Mouse (Mus musculus) embryonic facial prominence, embryonic 11.5 days (tissue): ENCODE data around the gene Sec22a. TPM values are rescaled to one million over a fixed set of nuclear protein-coding genes. Genes with fewer than 3 reads are reported as not detected.

Experiments used
- ATAC-seq: fragments of 200-750 bp; cut with Nextera tagmentation; replicated peaks from 2 replicates; pipeline ENCODE4 v1.8.0; 2017; ENCODE audit warnings: low read depth; ENCODE audit not compliant: insufficient number of reproducible peaks, low FRiP score, low TSS enrichment
- DNase-seq: peaks from one replicate; pipeline ENCODE4 v3.0.0-alpha.2; 2015; ENCODE audit warnings: low spot score
- H3K27ac ChIP-seq: fragments of 300-500 bp; sonication (generic); replicated peaks from 2 replicates; pipeline ENCODE4 v1.5.1; 2014; ENCODE audit warnings: mild to moderate bottlenecking, low read depth, low read length, control low read depth
- H3K27me3 ChIP-seq: fragments of 300-500 bp; sonication (generic); 2 replicates; pipeline ENCODE4 v1.6.1; 2014; ENCODE audit warnings: mild to moderate bottlenecking, low read length, moderate library complexity, mixed read lengths; ENCODE audit not compliant: control insufficient read depth, insufficient read depth
- H3K36me3 ChIP-seq: fragments of 300-500 bp; sonication (generic); replicated peaks from 2 replicates; pipeline ENCODE4 v1.6.1; 2014; ENCODE audit warnings: low read depth, mild to moderate bottlenecking, low read length, moderate library complexity, mixed read lengths; ENCODE audit not compliant: control insufficient read depth, insufficient read depth
- H3K4me1 ChIP-seq: fragments of 300-500 bp; sonication (generic); 2 replicates; pipeline ENCODE4 v1.6.1; 2014; ENCODE audit warnings: low read length, mixed read lengths; ENCODE audit not compliant: control insufficient read depth, insufficient read depth
- H3K4me2 ChIP-seq: fragments of 300-500 bp; sonication (generic); 2 replicates; pipeline ENCODE4 v1.6.1; 2014; ENCODE audit warnings: low read depth, mild to moderate bottlenecking, control low read depth, low read length, moderate library complexity
- H3K4me3 ChIP-seq: fragments of 300-500 bp; sonication (generic); 2 replicates; pipeline ENCODE4 v1.5.1; 2014; ENCODE audit warnings: low read depth, low read length, control low read depth
- H3K9ac ChIP-seq: fragments of 300-500 bp; sonication (generic); replicated peaks from 2 replicates; pipeline ENCODE4 v1.6.1; 2014; ENCODE audit warnings: mild to moderate bottlenecking, control low read depth, low read length
- H3K9me3 ChIP-seq: fragments of 300-500 bp; sonication (generic); replicated peaks from 2 replicates; pipeline ENCODE4 v1.6.1; 2016; ENCODE audit warnings: mild to moderate bottlenecking, low read length, inconsistent platforms, mixed read lengths; ENCODE audit not compliant: control insufficient read depth
- WGBS: fragments of 180-500 bp; shearing (Covaris S2); extraction: QIAGEN DNeasy Blood & Tissue Kit; methylation state at CpG from one replicate; pipeline ENCODE4 v1.1.7; 2014; 5-methylcytosine and 5-hydroxymethylcytosine counted together
- polyA plus RNA-seq: library from polyadenylated mRNA; unstranded; fragments of >200 nt; fragmentation: Nextera tagmentation; extraction: Ambion mirVana; gene quantifications from 2 replicates; pipeline ENCODE4 v1.2.1, GENCODE M21; 2014

Sec22a gene
- polyA plus RNA-seq, 1 experiment from 2014 or later: 36.8 TPM

GRCm38 (mm10) chr16:35385654-35386053 lies 21.9 kb upstream of the Sec22a start:
- H3K4me2 ChIP-seq: no peak overlapping the region
- H3K27me3 ChIP-seq: no peaks in the 10 kb centered on the region
- no peak overlapping the region for H3K9ac ChIP-seq
- DNase-seq (no peak), ATAC-seq (no peak)
- H3K27ac ChIP-seq: no peak overlapping the region
- H3K9me3 ChIP-seq: no peaks in the 10 kb centered on the region
- H3K4me1 ChIP-seq: no peaks in the 10 kb centered on the region
- WGBS: 86% methylated on average over 3 of the region's 3 CpGs
- no peaks in the 10 kb centered on the region for H3K36me3 ChIP-seq
- no peak overlapping the region for H3K4me3 ChIP-seq

GRCm38 (mm10) chr16:35380048-35380447 lies 16.3 kb upstream of the Sec22a start:
- H3K36me3 ChIP-seq: no peaks in the 10 kb centered on the region
- WGBS: 83% methylated on average over 9 of the region's 9 CpGs
- no peak overlapping the region for H3K27ac ChIP-seq
- ATAC-seq (no peak), DNase-seq (no peak)
- H3K9ac ChIP-seq: no peak overlapping the region
- no peak overlapping the region for H3K4me3 ChIP-seq
- H3K4me1 ChIP-seq: no peaks in the 10 kb centered on the region
- H3K27me3 ChIP-seq: no peaks in the 10 kb centered on the region
- H3K9me3 ChIP-seq: no peaks in the 10 kb centered on the region
- H3K4me2 ChIP-seq: no peak overlapping the region

- WGBS: 88% methylated on average over 3 of the region's 3 CpGs
- H3K27me3 ChIP-seq: no peaks in the 10 kb centered on the region
Measured at GRCm38 (mm10) chr16:35379344-35379743, 15.6 kb upstream of the Sec22a start.

GRCm38 (mm10) chr16:35364063-35364428 lies 328 bp upstream of the Sec22a start:
- H3K4me1 ChIP-seq: no peaks in the 10 kb centered on the region
- peak overlapping the region; percentile 41 for H3K4me2 ChIP-seq
- peak overlapping the region; percentile 84 for H3K4me3 ChIP-seq
- H3K27me3 ChIP-seq: no peaks in the 10 kb centered on the region
- no peaks in the 10 kb centered on the region for H3K9me3 ChIP-seq
- DNase-seq (no peak), ATAC-seq (no peak)
- 2% methylated on average over 7 of the region's 7 CpGs for WGBS
- H3K27ac ChIP-seq: no peak overlapping the region
- H3K9ac ChIP-seq: peak overlapping the region; percentile 54
- no peaks in the 10 kb centered on the region for H3K36me3 ChIP-seq

More at GRCm38 (mm10) chr16:35379344-35379743, 15.6 kb upstream of the Sec22a start:
- ATAC-seq (no peak), DNase-seq (no peak)
- H3K9me3 ChIP-seq: no peaks in the 10 kb centered on the region
- no peaks in the 10 kb centered on the region for H3K4me1 ChIP-seq
- H3K36me3 ChIP-seq: no peaks in the 10 kb centered on the region
- H3K4me3 ChIP-seq: no peak overlapping the region
- no peak overlapping the region for H3K9ac ChIP-seq
- no peak overlapping the region for H3K27ac ChIP-seq
- no peak overlapping the region for H3K4me2 ChIP-seq

- no peak overlapping the region for H3K27ac ChIP-seq
- H3K27me3 ChIP-seq: no peaks in the 10 kb centered on the region
- H3K4me3 ChIP-seq: no peak overlapping the region
- no peak overlapping the region for H3K4me2 ChIP-seq
- no peaks in the 10 kb centered on the region for H3K9me3 ChIP-seq
- H3K9ac ChIP-seq: no peak overlapping the region
- no peaks in the 10 kb centered on the region for H3K4me1 ChIP-seq
- no peak for DNase-seq
- ATAC-seq: no peak
- 90% methylated on average over 2 of the region's 2 CpGs for WGBS
- H3K36me3 ChIP-seq: no peaks in the 10 kb centered on the region
Measured at GRCm38 (mm10) chr16:35362221-35362620, 1.5 kb downstream of the Sec22a start.

- WGBS: 31% methylated on average over 6 of the region's 6 CpGs
- H3K27ac ChIP-seq: no peak overlapping the region
- no peaks in the 10 kb centered on the region for H3K4me1 ChIP-seq
- no peak overlapping the region for H3K4me3 ChIP-seq
- DNase-seq (peak; percentile 72), ATAC-seq (no peak)
- no peak overlapping the region for H3K9ac ChIP-seq
- no peak overlapping the region for H3K4me2 ChIP-seq
- H3K9me3 ChIP-seq: no peaks in the 10 kb centered on the region
- no peaks in the 10 kb centered on the region for H3K36me3 ChIP-seq
- no peaks in the 10 kb centered on the region for H3K27me3 ChIP-seq
Measured at GRCm38 (mm10) chr16:35360593-35360992, 3.1 kb downstream of the Sec22a start.

GRCm38 (mm10) chr16:35357449-35357848 lies 6.3 kb downstream of the Sec22a start:
- DNase-seq: no peak
- Histone ChIP-seq H3K4me1 (no peaks in the 10 kb centered on the region), H3K27ac (no peak overlapping the region), H3K4me2 (no peak overlapping the region), H3K36me3 (no peaks in the 10 kb centered on the region), H3K4me3 (no peak overlapping the region), H3K9ac (no peak overlapping the region), H3K27me3 (no peaks in the 10 kb centered on the region), H3K9me3 (no peaks in the 10 kb centered on the region)
- WGBS: 83% methylated on average over 1 of the region's 1 CpGs
- ATAC-seq: no peak

GRCm38 (mm10) chr16:35330451-35330850 lies 33.3 kb downstream of the Sec22a start:
- WGBS: 82% methylated on average over 1 of the region's 1 CpGs
- no peak for ATAC-seq
- Histone ChIP-seq H3K27ac (no peak overlapping the region), H3K9ac (no peak overlapping the region), H3K4me1 (no peaks in the 10 kb centered on the region), H3K9me3 (no peaks in the 10 kb centered on the region), H3K36me3 (no peaks in the 10 kb centered on the region), H3K4me2 (no peak overlapping the region), H3K4me3 (no peak overlapping the region), H3K27me3 (no peaks in the 10 kb centered on the region)
- DNase-seq: no peak
